Mouse (Mus musculus) adrenal gland, adult 8-10 months (tissue): ENCODE results near the gene Arhgap17. TPM values are rescaled to one million over a fixed set of nuclear protein-coding genes. Genes with fewer than 3 reads are reported as not detected.

Source experiments
- DNase-seq: peaks from one replicate; pipeline ENCODE4 v3.0.0; 2022
- total RNA-seq, 4 experiments: library from RNA; stranded (reverse); gene quantifications; 2 replicates each; pipeline ENCODE4 v1.2.4; 2022

Gene Arhgap17
- total RNA-seq, 4 experiments from 2014 or later = 59.5 to 99.1 (median 71.7) TPM

- DNase-seq = no peak
Observed at GRCm38 (mm10) chr7:123341896-123342295, 27.8 kb downstream of the Arhgap17 start.

- no peak for DNase-seq
Observed at GRCm38 (mm10) chr7:123338351-123338750, 31.4 kb downstream of the Arhgap17 start.

GRCm38 (mm10) chr7:123336322-123336721, 33.4 kb downstream of the Arhgap17 start:
- DNase-seq = no peak

- DNase-seq = no peak
Observed at GRCm38 (mm10) chr7:123330506-123330905, 39.2 kb downstream of the Arhgap17 start.

- DNase-seq = no peak
Observed at GRCm38 (mm10) chr7:123327909-123328308, 41.8 kb downstream of the Arhgap17 start.

- DNase-seq = no peak
Observed at GRCm38 (mm10) chr7:123326901-123327300, 42.8 kb downstream of the Arhgap17 start.

GRCm38 (mm10) chr7:123326062-123326461, 43.7 kb downstream of the Arhgap17 start:
- DNase-seq = no peak

GRCm38 (mm10) chr7:123324105-123324504, 45.6 kb downstream of the Arhgap17 start:
- no peak for DNase-seq

GRCm38 (mm10) chr7:123323388-123323787, 46.3 kb downstream of the Arhgap17 start:
- no peak for DNase-seq

GRCm38 (mm10) chr7:123322452-123323121, 47.1 kb downstream of the Arhgap17 start:
- DNase-seq = no peak

- no peak for DNase-seq
Observed at GRCm38 (mm10) chr7:123312738-123313137, 57.0 kb downstream of the Arhgap17 start.

- DNase-seq = no peak
Observed at GRCm38 (mm10) chr7:123311836-123312235, 57.9 kb downstream of the Arhgap17 start.

- no peak for DNase-seq
Observed at GRCm38 (mm10) chr7:123307887-123308558, 61.7 kb downstream of the Arhgap17 start.

GRCm38 (mm10) chr7:123307236-123307635, 62.5 kb downstream of the Arhgap17 start:
- DNase-seq = no peak

GRCm38 (mm10) chr7:123305397-123305796, 64.3 kb downstream of the Arhgap17 start:
- no peak for DNase-seq

GRCm38 (mm10) chr7:123300258-123300657, 69.5 kb downstream of the Arhgap17 start:
- no peak for DNase-seq

GRCm38 (mm10) chr7:123298225-123298624, 71.5 kb downstream of the Arhgap17 start:
- peak; percentile 73 for DNase-seq

- no peak for DNase-seq
Observed at GRCm38 (mm10) chr7:123296097-123296496, 73.6 kb downstream of the Arhgap17 start.

- no peak for DNase-seq
Observed at GRCm38 (mm10) chr7:123295423-123295822, 74.3 kb downstream of the Arhgap17 start.

- peak; percentile 24 for DNase-seq
Observed at GRCm38 (mm10) chr7:123293898-123294297, 75.8 kb downstream of the Arhgap17 start.

- no peak for DNase-seq
Observed at GRCm38 (mm10) chr7:123291942-123292341, 77.8 kb downstream of the Arhgap17 start.

GRCm38 (mm10) chr7:123289176-123289575, 80.5 kb downstream of the Arhgap17 start:
- no peak for DNase-seq

- no peak for DNase-seq
Observed at GRCm38 (mm10) chr7:123287903-123288302, 81.8 kb downstream of the Arhgap17 start.

GRCm38 (mm10) chr7:123285896-123286295, 83.8 kb downstream of the Arhgap17 start:
- DNase-seq = no peak
